Mouse (Mus musculus): ENCODE results near the gene Tdrd12. TPM values are rescaled to one million over a fixed set of nuclear protein-coding genes. Genes with fewer than 3 reads are reported as not detected.
"Not testable (repeated sequence)": the region's sequence is repeated elsewhere in the genome, so short reads cannot be mapped to it uniquely, and the experiment has no call there.

The Tdrd12 gene
- total RNA-seq, 2 experiments from 2014 or later = 0.44 TPM; not detected in 1

DNA sequence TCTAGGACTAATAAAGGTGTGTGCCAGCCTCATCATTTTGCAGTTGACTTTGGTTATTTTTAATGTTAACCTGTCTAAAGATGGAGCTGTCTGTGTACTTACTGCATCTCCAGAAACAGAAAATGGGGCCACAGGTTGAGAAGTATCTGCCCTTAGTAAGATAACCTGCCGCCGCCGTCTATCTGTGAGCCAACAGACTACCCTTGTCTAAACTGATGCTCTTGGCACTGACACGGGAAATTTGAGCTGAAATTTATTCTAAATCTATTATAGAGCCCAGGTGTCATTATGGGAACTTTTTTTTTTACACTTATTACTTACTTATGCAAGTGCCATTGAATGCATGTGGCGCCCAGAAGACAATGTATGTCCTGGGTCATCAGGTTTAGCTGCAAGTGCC, 19.4 kb upstream of the Tdrd12 start:
- no peak for DNase-seq
- intact Hi-C loops (cut with DNase I) = no loop called here

DNA sequence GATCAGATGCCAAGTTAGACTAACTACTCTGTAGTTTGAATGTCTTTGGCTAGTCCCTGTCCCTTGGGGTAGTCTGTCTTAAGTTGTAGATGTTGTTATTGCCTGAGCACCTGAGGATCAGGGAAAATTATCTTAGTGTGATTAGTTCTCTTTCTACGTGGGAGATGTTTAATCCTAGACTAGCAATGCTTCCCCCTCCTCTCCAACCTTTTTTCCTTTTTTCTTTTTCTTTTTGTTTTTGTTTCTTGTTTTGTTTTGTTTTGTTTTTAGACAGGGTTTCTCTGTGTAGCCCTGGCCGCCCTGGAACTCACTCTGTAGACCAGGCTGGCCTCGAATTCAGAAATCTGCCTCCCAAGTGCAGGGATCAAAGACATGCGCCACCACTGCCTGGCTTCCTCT, 18.7 kb upstream of the Tdrd12 start, which contains the start of gene Nudt19:
Gene Nudt19 (minus strand): TSS at position 100 of the 399 bp plus-strand sequence.
- no peak for DNase-seq
- intact Hi-C loops (cut with DNase I) = no loop called here

DNA sequence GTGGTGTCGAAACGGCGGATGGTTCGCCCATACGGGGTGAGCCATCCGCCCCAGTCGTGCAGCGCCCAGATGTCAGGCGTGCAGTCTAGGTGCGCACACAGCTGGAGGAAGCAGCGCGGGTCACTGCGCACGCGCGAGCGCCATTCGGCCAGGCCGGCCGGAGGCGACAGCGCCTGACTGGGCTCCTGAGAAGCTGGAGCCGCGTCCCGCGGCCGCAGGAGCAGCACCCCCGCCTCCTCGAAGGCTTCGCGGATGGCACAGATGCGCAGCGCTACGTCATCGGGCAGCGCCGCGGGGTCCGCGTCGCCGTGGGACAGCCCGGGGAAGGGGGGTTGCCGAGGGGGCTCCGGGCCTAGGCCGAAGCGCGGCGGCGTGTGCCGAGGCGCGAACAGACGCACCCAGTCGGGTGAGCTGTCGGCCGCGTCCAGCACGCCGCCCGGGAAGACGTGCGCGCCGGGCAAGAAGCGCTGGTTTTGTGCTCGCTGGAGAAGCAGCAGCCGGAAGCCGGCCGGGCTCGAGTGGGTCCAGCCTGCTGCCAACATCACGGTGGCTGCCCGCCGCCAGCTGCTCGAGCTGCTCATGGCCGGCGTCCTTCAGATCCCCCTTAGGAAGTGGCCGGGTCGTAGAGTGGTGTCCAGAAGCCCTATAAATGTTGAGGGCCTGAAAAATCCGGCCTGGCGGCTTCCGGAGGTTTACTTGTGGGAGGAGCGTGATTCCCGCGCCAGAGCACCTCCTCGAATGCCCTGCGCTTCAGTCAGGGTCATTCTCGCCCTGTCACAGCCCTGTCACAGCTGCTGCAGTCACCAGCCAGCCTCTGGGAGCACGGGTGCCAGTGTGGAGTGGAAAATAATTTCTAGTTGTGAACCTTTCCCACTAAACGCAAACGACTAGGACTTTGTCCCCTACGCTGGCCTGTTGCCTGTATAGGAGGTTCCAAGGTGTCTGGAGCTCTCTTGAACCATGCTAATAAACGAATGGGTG, 18.0 kb upstream of the Tdrd12 start:
- peak; percentile 91 for DNase-seq
- intact Hi-C loops (cut with DNase I) = loop anchor here (2.0 kb wide), 1 partner anchor 15 kb away; no protein-coding TSS in a partner anchor

DNA sequence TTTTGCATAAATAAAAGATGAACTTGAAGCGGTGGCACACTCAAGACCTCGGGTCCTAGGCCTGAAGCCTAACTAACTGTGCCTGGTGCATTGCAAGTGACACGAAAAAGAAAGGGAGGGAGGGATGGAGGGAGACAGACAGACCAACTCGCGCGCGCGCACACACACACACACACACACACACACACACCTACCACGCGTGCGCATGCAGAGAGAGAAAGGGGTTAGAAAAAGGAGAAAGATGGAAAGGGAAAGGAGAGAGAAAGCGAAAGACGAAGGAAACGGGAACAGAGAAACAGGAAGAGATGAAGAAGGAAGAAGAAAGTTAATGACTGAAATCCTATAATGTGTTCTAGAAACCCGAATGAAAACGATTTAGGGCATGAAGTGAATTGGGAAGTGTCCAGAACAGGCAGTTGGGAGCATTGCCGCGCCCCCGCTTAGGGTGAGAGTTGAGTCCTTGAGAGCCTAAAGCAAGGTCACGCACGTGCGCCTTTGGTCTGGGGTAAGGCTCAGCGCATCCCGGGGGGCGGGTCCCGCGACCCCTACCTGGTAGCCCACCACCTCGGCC, 17.1 kb upstream of the Tdrd12 start:
- DNase-seq = peak; percentile 18 to 26
- intact Hi-C loops (cut with DNase I) = loop anchor here (2.0 to 5.0 kb wide), 2 partner anchors 16 to 33 kb away; partner anchors contain the start of genes Ankrd27 and Rgs9bp

DNA sequence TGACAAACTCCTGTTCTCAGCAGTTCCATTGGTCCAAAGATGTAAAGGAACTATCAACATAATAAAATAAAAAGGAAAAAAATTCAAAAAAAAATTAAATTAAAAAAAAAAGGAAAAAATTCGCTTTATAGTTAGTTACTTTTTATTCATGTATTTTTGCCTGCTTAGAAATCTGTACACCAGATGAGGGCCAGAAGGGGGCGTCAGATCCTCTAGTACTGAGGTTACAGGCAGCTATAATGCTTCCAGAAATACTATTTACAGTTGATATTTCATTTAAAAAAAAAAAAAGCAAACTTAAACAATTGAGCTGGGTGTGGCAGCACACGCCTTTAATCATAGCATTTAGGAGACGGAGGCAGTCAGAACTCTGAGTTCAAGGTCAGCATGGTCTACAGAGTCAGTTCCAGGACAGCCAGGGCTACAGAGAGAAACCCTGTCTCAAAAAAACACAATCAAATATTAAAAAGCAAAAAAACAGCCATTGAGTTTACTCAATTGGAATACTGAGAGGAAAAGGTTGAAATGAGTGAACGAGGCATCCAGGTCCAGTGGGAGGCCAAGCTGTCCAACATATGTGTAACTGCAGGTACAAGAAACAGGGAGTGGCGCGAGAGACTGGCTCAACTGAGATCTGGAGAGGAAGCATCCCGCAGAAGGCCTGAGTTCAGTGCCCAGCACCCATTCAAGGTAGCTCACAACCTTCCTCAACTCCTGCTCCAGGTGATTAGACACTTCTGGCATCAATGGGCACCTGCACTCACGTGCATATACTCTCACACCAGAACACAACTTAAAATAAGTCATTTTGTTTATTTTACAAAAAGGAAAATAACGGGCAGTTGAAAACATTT, 16.4 kb upstream of the Tdrd12 start:
- DNase-seq = peak; percentile 6 to 31
- intact Hi-C loops (cut with DNase I) = loop anchor here (2.0 to 5.0 kb wide), 2 partner anchors 17 to 33 kb away; partner anchors contain the start of genes Ankrd27 and Rgs9bp

DNA sequence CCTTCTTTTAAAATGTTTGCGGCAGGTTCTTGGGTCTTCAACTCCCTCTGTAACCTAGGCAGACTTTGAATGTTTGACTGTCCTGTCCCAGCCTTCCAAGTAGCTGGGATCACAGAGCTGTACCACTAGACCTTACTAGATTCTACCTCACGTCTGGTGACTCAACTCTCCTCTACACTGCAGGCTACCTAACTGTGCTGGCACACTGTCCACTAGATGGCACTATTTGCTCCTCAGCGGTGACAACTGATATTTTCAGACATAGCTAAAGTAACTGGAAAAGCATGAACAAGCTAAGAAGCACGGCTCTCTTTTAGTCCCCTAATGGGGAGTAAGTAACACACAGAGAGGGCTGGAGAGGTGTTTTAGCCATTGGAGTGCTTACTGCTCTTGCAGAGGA, 8.3 kb upstream of the Tdrd12 start:
- DNase-seq = peak; percentile 50 to 64
- intact Hi-C loops (cut with DNase I) = loop anchor here (2.0 kb wide), 1 partner anchor 91 kb away; no protein-coding TSS in a partner anchor

DNA sequence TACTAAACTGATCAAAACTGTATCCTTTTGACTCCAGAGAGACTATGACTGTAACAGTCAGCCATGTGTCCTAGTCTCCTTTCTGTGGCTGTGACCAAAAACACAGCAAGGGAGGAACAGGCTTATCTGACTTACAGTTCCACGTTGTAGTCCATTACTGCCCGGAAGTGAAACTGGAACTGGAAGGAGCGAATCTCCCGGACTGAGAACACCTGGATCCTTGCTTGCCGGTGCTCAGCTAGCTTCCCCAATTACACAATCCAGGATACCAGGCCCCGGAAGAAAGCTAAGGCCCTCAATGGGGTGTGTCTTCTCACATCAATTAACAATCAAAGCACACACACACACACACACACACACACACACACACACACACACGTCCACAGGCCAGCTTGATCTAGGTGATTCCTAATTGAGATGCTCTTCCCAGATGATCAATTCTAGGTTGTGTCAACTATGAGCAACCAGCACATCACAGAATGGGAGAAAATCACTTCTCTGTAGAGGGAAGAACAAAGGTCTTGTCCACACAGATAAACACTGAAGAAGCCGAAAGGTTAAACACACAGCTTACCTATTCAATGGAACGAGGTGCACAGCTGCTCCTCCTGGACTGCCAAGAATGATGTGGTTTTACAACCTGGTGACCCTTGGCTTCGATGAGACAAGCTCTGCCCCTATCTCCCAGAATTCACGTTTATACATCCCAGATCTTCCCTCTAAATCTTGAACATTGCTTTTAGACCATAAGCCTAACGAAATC, 1.6 kb downstream of the Tdrd12 start:
- intact Hi-C loops (cut with DNase I) = no loop called here
- DNase-seq = no peak

DNA sequence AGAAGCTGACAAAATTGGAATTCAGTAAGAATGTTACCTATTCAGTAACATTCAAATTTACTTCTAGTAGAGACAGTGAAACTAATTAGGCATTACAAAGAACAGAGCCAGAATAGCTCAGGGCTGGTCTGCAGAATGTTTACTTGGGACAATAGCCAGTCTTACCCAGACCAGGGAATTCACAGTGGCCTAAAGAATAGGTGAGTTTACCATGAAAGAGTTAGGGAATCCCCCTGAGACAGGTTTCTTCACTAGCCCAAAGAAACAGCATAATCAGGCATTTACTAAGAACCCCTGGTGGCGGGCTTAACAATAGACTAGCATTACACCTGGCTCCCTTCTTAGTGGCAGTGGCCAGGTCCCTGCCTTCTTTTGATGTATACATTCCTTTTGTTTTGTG, 7.0 kb downstream of the Tdrd12 start:
- DNase-seq; intact Hi-C loops (cut with DNase I): not testable (repeated sequence)

DNA sequence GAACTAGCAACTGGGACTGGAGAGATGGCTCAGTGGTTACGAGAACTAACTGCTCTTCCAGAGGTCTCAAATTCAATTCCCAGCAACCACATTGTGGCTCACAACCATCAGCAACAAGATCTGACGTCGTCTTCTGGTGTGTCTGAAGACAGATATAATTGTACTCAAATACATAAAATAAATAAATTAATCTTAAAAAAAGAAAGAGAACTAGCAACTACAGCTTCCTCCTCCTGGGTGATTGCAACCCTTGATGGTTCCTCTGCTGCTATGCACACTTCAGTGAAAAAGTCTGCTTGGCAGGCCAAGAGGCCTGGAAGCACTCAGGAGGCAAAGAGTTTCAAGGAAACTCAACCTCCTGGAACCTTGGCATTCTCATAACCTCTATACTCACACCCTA, 7.5 kb downstream of the Tdrd12 start:
- intact Hi-C loops (cut with DNase I) = no loop called here
- DNase-seq = no peak

DNA sequence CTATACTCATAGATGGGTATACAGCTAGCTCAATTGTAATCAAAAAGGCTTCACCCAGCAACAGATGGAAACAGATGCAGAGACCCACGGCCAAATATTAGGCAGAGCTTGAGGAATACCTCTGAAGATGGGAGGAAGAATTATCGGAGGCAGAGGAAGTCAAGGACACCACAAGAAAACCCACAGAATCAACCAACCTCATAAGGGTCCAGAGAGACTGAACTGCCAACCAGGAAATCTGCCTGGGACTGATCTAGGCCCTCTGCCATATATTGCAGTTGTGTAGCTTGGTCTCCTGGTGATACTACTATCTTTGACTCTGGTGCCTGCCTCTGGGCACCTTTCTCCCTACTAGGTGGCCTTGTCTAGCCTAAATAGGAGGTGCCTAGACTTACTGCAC, 10.8 kb downstream of the Tdrd12 start:
- no peak for DNase-seq
- intact Hi-C loops (cut with DNase I) = no loop called here

DNA sequence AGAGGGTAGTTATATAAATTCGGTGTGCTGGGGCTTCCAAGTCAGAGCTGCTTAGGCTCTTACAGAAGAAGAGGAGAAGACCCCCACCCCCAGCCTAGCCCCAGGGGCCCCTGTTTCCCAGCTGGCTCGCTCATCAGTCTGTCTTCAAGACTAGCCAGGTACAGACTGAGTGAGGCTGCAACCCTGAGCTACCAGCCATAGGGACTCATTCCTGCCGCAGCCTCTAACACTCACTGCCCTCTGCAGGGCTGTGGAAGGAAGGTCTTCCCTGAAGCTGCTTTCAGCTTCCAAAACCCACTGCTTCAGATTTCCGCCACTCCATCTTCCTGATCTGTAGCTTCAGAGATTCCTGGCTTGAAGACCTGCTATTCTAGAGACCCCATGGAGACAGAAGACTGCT, 35.5 kb downstream of the Tdrd12 start:
- intact Hi-C loops (cut with DNase I) = no loop called here
- peak; percentile 5 to 14 for DNase-seq

DNA sequence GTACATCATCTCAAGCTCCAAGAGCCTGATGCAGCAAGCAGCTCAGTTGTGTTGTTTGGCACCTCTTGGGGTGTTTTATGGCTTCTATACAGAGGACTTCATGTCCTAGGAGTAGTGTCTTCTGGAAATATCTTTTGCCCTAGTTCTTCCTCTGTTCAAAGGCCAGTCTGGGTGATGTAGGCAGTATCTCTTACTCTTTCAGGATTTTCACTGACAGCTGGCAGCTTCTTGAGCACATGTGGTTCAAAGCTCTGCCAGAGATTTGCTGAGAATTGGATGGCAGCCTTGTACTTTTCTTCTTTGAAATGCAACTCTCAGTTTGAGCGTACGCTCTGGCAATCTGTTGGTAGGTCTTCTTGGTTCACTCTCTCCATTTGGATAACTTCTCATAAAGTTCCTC, 40.0 kb downstream of the Tdrd12 start:
- DNase-seq = no peak
- intact Hi-C loops (cut with DNase I) = no loop called here

DNA sequence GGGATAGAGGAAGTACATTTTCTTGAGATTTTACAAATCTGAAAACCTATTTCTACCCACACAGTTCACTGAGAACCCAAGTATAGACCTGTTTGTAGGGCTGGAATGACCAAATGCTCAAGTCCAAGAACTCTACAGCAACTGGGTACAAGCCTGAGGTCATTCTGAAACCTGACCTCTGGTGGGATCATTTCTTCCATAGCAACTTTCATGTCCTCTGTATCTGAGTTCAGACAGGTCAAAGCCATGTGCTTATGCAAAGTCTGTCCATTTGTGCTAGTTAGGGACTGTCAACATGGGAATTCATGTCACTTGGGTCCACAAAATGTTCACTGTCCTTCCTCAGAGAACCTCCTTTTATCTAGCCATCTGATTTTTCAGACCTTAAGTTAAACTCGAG, 46.5 kb downstream of the Tdrd12 start:
- DNase-seq = no peak

DNA sequence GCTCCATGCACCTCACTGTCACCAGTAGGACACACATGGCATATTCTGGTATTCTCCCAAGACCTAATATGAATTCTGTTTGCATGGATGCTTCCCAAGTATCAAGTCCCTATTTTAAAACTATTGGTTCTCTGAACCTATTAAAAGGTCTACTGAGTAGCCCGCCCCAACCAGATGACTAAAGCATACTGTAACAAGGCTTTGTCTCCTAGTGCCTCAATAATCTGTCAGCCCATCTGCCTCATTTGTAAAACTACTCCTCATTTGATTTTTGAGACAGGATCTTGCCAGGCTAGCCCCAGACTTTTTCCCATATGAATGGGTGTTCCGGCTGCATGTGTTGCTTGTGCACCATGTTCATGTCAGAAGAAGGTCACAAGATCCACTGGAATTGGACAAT, 47.4 kb downstream of the Tdrd12 start:
- intact Hi-C loops (cut with DNase I) = no loop called here
- DNase-seq = no peak

More for the DNA sequence above, 46.5 kb downstream of the Tdrd12 start:
- intact Hi-C loops (cut with DNase I) = no loop called here

DNA sequence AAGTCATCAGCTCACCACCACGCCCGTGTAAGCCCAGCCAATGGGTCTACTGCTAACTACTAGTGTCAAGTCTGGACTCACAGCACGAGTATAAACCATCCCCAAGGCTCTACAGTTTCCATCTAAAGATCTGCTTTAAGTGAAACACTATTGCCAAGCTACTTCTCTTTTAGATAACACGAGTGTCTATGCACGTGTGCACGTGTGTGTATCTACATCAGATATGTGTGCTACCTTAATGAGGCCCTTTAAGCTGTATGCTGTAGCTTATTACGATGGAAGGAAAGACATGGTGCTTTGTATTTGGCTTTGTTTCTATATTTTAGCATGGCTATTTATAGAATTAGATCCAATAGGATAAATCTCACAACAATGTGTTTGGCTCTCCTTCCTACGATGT, 51.0 kb downstream of the Tdrd12 start:
- DNase-seq = no peak
- intact Hi-C loops (cut with DNase I) = no loop called here

DNA sequence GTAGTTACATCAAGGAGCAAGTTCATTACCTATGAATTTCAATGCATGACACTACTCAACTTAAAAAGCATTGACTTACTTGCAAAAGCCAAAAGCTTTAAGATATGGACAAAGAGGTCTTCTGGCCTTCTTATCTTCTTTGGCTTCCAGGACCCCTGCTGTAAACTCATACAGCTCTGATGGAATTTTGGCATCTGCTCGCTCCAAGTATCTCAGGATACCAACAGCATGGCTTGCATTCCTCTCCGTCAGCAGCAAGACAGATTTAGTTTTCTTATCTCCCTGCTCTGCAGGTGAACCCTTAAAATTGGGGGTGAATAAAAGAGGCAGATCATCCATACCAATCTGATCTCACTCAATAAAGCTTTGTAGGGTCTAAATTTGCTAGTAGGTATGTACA, 52.4 kb downstream of the Tdrd12 start:
- intact Hi-C loops (cut with DNase I) = no loop called here
- peak in 1 of 2 experiments; percentile 28 for DNase-seq

DNA sequence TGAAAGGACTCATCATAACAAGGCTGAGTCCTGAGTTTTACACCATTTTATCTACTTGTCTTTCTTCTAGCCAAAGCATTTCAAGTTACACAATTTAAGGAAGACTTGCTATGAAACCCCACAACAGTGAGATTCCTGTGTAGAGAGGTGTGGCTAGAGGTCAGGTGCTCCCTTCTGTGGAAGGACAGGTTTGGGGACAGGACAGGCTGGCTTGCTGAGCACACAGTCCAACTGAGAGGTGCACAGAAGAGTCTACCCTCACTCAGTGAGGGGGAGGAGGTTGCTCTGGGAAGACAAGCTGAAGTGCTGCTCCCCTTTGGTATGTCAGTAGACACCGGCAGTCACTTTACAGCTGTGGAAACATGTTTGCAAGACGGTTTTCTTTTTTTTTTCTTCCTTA, 61.1 kb downstream of the Tdrd12 start:
- intact Hi-C loops (cut with DNase I) = no loop called here
- no peak for DNase-seq

DNA sequence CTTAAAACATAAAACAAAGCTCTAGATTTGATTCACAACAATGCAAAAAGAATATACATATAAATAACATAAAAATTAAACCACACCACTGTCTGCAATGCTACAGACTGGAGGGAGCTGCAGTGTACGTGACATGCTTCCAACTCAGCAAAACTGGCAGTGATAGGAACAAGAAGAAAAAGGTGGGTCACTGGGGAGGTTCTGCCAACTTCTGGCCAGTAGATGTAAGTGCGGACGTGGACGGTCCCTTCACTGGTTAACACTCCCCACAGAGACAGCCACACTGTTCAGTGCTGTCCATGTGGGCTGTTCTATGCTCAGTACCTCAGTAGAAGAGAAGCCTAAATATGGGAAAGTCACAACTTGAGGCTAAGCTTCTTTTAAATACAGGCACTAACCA, 66.8 kb downstream of the Tdrd12 start:
- DNase-seq = no peak
- intact Hi-C loops (cut with DNase I) = no loop called here

DNA sequence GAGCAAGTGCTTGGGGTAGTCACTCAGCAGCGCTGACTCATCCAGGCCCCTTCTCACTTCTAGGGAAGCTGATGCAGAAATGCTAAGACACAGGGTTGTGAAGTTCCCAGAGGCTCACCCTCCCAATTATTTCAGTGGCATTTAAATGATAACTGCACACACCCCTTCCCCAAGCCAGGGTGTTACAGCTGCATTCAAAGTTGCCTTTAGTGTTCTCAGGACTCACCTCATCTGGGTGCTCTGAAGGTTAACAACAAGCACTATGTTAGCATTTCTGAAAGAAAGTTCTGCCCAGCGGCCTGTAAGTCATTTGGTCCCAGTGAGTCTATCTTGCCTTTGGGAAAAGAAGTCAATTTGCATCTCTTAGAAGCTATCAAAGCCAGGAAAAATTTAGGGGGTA, 69.7 kb downstream of the Tdrd12 start:
- DNase-seq = no peak
- intact Hi-C loops (cut with DNase I) = no loop called here

DNA sequence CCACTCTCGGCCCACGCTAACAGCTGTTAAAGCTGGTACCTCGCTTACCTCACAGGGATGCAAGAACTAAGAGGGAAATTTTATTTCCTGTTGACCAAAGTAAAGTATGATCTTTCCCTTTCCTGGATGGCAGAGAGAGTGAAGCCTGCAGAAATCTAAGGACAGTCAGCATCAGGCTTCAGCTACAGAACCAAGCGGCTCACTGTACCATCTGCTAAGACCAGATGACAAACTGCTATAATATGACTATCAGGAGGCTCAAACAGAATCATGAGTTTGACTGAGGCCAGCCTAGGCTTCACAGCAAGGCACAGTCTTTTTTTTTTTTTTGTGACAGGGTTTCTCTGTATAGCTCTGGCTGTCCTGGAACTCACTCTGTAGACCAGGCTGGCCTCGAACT, 72.5 kb downstream of the Tdrd12 start:
- no peak for DNase-seq
- intact Hi-C loops (cut with DNase I) = no loop called here
